Mouse (Mus musculus): ENCODE results near the gene Uhmk1.
A peak's percentile ranks its signal among the peaks of the same experiment; 100 is the strongest.

The Uhmk1 gene

DNA sequence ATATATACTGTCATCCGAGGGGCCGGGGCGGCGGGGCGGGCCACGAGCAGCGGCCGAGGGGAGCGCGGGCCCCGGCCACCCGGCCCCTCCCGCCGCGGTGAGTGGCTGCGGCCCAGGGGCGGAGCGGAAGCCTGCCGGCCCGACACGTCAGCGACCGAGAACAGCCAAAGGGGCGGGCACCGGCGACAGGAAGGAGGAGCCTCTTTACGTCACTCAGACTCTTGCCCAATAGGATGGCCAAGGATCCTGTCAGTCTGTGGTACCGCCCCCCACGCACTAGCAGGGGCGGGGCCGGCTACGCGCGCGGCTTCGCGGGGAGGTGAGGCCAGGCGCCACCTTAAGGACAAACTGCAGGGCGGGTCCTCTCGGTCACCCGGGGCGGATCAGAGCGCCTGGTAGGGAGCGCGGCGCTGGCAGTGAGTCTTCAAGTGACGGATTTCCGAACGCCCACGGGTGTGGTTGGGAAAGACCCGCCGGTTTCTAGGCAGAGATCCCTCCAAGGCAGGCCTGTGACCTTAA lies 40.3 kb downstream of the Uhmk1 start, which contains the start of gene Uap1:
Uap1 (minus strand) TSS at position 144 of the 519 bp plus-strand sequence.
- DNase-seq (ENCODE audit: low read depth) = peak; percentile 95

DNA sequence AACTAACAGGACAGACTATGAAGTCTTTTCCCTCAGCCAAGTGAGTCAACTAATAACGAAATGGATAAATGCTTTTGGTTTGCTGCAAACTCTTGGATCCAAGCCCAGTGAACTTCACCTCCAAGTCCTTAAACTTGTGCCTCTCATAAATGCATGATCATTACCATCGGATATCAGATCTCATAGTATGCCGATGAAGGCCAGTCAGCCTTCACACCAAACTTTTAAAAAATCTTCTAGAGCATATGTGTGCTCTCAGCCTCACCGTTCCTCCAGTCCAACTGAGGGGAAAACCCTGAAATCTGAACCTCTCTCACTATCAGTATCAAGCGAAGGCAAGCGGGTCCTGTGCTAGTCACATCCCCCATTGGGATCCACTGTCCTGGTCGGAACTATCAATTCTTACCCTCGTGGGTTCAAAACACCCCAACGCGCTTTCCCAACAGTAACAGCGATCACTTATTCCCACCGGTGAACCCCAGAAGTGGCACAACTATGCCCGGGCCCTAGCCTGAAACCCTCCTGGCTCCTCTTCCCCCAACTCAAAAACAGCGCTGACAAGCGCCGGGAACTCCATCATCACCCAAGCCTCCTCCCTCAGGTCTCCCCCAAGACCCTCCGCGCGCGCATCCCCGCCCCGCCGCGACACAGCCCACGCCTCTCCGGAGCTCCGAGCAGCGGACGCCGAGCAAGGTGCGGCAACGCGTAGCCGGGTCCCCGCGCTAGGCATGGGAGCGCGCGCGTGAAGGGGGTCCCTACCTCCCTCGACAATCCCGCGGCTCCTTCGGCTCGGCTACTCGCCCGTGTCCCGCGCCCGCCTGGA lies 41.0 kb downstream of the Uhmk1 start:
- DNase-seq (ENCODE audit: low read depth) = peak; percentile 81

DNA sequence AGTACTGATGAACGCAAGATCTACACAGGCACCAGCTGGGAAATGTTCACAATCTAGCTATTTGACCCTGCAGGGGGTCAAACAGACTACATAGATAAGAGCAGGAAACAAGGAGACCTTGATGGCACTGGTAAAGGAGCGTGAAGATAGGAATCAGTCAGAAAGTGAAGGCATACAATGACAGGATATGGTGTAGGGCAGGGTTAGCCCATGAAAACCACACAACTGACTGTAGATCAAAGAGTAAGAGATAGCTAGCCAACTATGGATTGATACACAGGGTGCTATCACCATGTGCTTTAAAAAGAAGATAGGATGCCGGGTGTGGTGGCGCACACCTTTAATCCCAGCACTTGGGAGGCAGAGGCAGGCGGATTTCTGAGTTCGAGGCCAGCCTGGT lies 47.4 kb downstream of the Uhmk1 start:
- DNase-seq (ENCODE audit: low read depth) = no peak

- no peak for DNase-seq (ENCODE audit: low read depth)
Observed at GRCm38 (mm10) chr1:170164913-170165312, 50.3 kb downstream of the Uhmk1 start.

- no peak for DNase-seq (ENCODE audit: low read depth)
Observed at GRCm38 (mm10) chr1:170164053-170164614, 51.1 kb downstream of the Uhmk1 start.

- DNase-seq (ENCODE audit: low read depth) = no peak
Observed at GRCm38 (mm10) chr1:170163398-170163943, 51.7 kb downstream of the Uhmk1 start.

GRCm38 (mm10) chr1:170161852-170162251 lies 53.3 kb downstream of the Uhmk1 start:
- DNase-seq (ENCODE audit: low read depth) = no peak

DNA sequence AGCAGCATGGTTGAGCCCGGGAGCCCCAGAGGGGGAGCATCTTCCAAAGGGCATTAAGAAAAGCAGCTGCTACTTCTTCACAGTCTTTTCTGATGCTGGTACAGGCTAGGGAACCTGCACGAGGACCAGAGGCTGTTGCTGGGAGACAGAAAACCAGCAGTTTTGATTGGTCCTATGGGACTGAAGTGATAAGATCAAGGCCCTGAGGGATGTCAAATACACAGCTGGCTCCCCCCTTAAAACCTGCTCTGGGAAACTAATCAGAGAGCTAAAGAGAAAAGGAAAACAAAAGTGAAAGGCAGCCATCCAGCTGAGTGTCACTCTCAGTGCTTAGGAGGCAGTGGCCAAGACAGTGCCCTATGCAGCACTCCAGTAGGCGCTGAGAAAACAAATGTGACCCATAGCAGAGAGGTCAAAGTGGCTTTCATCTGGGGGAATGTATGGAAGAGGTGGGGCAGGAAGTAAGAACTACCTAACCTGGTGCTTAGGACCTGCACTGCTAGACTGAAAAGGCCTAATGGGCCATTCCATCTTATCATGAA lies 54.7 kb downstream of the Uhmk1 start:
- DNase-seq (ENCODE audit: low read depth) = no peak

GRCm38 (mm10) chr1:170159707-170160106 lies 55.5 kb downstream of the Uhmk1 start:
- peak; percentile 43 for DNase-seq (ENCODE audit: low read depth)

DNA sequence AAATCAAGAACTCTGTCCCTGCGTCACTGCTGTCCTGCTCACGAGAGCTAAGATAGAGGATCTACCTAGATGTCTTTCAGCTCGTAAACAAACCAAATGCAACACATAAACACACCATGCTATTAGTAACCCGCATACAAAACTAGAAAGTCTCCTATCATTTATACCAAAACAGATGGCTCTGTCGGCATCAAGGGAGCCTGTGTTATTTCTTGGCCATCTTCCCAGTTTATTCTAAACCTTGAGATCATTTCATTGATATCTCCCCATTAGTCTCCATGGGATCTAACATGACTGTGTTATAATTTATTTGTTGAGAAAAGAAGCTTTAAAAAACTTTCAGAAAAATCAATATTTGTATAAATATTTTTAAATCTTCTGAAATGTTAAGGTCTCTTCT lies 59.4 kb downstream of the Uhmk1 start:
- no peak for DNase-seq (ENCODE audit: low read depth)

DNA sequence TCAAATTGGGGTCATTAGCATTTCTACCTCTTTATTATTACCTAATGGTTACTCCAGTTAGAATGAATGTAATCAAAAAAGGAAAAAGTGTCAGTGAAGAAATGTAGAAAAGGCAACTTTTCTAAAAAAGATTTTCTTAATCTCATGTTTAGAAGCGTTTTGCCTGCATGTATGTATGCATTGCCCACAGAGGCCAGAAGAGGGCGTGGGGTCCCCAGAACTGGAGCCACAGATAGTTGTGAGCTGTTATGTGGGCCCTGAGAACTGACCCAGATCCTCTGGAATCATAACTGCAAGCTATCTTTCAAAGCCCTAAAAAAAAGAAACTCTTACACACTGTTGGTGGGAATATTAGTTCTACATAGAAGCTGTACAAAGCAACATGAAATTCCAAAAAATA lies 59.9 kb downstream of the Uhmk1 start:
- no peak for DNase-seq (ENCODE audit: low read depth)

- no peak for DNase-seq (ENCODE audit: low read depth)
Observed at GRCm38 (mm10) chr1:170153986-170154385, 61.2 kb downstream of the Uhmk1 start.

DNA sequence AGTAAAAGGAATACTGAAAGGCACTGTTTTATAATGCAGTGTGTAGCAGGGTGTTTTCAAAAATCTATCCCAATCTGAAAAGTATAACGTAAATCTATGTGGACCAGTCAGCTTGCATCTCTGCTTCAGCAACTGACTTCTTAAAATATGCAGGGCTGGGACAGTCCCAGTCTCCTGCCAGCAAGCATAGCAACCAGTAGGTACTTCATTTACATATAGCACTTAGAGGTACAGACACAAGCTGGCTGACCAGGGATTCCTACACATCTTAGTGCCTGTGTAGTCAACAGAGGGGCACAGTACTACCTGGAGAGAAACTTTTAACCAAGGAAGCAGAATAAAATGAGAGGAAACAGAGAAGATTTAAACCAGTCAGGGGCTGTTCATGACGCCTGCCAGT lies 62.6 kb downstream of the Uhmk1 start:
- DNase-seq (ENCODE audit: low read depth) = no peak

- no peak for DNase-seq (ENCODE audit: low read depth)
Observed at GRCm38 (mm10) chr1:170150870-170151269, 64.3 kb downstream of the Uhmk1 start.

- DNase-seq (ENCODE audit: low read depth) = no peak
Observed at GRCm38 (mm10) chr1:170149756-170150155, 65.4 kb downstream of the Uhmk1 start.

DNA sequence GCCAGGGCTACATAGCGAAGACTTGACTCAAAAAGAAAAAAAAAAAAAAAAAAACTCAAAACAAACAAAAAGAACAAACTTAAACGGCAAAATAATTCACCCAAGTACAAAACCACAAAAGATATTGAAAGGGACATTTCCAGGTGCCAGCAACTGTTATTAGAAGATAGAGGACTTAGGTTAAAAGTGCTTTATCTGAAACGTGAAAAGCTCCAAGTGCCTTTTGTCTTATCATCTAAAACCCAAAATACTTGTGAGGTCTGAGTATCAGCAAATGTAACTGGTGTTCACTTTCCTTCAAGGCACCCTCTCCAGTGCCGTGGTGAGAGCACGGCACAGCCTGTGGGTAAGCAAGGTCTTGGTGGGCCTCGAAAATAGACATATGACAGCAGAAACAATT lies 66.7 kb downstream of the Uhmk1 start:
- no peak for DNase-seq (ENCODE audit: low read depth)

GRCm38 (mm10) chr1:170147651-170148448 lies 67.3 kb downstream of the Uhmk1 start:
- DNase-seq (ENCODE audit: low read depth) = peak; percentile 45

- peak; percentile 85 for DNase-seq (ENCODE audit: low read depth)
Observed at GRCm38 (mm10) chr1:170145606-170146005, 69.6 kb downstream of the Uhmk1 start.

Measured in NIH3T3 (cell line).